Mouse (Mus musculus) ES-Bruce4 (cell line): ENCODE results near the gene Tmub1.

ENCODE experiments used
- CTCF ChIP-seq: IDR thresholded peaks from one replicate; pipeline ENCODE4 v1.8.1; 2011; ENCODE audit warnings: low read depth, low read length
- EP300 ChIP-seq: IDR thresholded peaks from 2 replicates; pipeline ENCODE4 v1.6.1; 2011; ENCODE audit warnings: low read depth, low read length; ENCODE audit not compliant: insufficient read depth

DNA sequence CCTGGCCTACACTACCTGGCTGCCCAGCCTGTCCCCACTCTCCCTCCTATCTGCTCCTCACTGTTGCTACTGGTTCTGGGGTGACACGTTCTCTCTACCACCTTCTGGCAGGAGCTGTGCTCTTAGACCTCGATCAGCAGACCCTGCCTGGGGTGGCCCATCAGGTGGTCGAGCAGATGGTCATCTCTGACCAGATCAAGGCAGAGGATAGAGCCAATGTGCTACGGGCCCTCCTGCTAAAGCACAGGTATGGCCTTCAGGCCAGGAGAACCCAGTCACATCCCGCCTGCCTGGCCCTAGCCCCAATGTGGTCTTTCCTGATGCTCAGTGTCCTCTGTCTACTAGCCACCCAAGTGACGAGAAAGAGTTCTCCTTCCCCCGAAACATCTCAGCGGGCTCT is 13.7 kb downstream of the Tmub1 start:
- TF ChIP-seq CTCF (no peak), EP300 (no peak)
